Mouse (Mus musculus) cerebellum, postnatal 36 days (tissue): ENCODE data around the gene Hdac4.

Source experiments
- DNase-seq, 2 experiments: peaks; one replicate each; pipeline ENCODE4 v3.0.0; 2021 to 2022; ENCODE audit warnings: mixed read lengths in 2 of 2

Hdac4 gene

DNA sequence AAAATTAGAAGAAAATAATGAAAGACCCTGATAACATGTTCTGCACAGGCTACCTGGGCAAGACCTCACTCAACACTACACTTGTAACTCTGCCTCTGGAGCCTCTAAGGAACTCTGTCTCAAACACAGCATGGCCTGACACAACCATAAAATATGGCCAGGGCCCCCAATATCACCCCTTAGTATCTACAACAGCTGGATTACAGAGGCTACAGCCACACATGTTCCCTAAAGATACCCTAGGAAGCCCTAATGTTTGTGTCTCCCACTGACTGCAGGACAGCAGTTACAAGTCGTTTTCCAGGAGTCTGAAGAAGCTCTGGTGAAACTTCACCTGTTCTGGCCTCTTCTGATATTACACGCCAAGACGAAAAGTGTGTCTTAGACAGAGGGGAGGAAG, 65.7 kb downstream of the Hdac4 start:
- no peak for DNase-seq

DNA sequence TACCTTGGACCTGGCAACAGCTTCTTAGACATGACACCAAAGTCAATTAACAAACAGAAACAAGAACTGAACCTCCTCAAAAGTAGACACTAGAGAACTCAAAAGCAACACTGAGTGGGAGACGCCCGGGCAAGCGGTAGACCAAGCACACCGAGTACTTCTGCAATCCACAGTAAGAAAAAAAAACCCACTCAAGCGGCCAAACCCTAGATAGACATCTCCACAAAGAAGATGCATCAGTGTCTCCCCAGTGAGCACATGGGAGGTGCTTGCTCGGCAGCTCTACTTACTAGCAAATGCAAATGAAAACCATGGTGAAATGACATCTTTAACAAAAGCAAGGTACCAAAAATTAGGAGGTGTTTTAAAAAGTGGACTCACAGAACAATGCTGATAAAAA, 67.7 kb downstream of the Hdac4 start:
- no peak for DNase-seq

DNA sequence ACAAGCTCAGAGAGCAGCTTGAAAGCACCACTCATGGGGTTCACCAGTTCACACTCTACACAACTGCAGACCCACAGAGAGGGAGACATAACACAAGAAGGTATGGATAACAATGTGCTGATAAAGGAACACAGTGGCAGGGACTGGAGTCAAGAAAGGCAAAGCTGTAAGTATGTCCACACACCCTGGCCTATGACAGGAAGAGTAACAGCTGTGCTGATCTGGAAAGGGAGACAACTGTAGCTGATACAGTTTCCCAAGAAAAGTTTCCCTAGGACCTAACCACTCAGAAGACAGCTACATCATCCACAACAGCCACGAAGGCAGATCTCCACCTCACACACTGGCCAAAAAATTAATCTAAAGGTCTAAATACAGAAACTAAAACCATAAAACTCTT, 68.1 kb downstream of the Hdac4 start:
- DNase-seq = no peak

DNA sequence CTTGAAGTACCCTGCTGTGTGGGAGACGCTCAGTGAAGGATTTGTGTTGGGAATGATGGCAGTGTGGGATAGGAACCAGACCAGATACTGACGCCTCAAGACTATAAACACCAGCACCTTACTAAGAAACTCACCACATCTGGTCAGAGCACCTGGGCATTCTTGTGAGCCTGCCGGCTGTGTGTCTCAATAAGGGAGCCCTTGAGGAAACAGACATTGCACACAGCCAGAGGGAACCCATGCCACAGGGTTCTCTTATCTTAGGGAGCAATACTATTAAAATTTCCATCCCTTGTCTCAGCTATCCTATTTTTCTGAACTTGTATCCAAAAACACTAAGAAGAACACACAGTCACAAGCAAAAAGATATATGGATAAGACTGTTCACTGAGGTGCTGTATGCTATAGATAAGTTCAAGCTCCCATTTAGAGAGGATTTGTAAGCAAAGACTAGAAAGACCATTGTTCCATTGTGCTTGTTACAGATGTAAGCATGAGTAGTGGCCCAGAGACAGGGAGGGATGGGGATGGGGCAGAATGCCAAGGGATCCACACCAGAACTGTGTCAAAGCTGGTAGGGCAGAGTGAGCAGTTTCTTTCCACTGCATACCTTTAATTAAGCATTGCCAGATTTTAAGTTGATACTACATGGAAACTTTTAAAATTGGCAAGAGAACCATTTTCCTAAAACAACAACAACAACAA, 70.8 kb downstream of the Hdac4 start:
- no peak for DNase-seq

DNA sequence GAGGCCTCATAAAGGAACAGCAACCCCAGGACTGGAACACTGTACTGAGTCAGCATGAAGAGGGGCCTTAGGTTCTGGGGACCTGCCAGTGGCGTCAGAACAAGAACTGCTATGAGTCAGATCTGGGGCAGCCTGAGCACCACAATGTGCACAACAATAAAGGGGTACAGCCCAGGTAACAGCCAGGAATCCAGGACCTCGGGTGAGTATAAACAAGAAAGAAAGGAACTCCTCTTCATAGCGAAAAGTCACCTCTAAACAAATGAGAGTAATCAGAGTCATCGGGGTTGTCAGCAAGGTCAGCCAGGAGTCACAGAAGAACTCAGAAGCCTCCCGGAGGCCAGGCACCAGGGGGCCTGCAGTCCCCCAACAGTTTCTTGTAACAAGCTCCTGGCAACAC, 76.2 kb downstream of the Hdac4 start:
- no peak for DNase-seq

DNA sequence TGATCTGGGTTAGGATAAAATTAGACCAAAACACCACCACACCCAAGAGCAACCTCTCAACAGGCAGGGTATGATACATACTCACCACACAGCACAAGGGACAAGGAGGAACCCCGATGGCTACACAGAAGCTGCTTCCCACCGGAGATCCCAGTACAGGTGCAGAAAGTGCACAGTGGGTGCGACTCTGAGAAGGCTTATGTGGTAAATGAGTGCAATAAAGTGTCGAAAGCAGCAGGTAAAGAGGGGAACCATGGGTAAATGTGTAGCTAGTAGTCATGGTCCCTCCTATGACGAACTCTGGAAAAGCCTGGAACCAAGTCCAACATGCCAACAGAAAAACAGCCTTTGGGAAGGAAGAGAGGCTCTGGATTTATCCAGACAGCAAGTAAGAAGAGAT, 77.9 kb downstream of the Hdac4 start:
- DNase-seq = no peak

DNA sequence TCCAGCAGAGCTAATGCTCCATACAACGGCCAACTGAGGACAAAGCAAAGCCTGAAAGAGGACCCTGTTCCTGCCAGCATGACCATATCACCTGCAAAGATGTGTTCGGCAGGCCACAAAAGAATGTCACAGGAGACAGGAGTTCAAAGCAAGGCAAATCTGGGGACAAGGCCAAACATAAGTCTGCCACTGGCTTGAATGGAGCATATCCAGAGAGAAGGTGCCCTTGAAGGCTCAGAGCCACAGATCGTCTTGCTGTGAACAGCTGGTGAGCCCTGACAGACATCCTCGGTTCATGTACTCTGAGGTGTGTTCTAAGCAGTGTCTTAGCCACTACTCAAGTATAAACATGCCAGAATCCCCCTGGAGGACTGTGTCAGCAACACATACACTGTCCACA, 79.3 kb downstream of the Hdac4 start:
- DNase-seq = no peak

DNA sequence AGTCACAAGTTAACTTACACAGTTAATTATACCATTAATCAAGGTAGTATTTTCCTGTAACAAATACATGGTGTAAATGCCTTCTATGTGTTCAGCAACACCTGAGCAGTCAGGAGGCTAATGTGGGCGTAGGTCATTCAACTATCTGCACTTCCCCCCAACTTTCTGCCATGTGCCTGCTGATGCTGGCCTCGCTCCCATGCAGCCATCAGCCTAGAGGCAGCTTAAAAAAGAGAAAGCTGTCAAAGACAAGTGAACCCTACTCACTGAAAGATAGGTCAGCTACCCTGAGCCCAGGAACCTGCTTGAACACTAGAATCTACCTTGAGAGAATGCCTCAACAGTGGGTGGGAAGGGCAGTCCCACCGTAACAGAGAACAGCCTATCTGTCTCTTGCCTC, 81.4 kb downstream of the Hdac4 start:
- no peak for DNase-seq

DNA sequence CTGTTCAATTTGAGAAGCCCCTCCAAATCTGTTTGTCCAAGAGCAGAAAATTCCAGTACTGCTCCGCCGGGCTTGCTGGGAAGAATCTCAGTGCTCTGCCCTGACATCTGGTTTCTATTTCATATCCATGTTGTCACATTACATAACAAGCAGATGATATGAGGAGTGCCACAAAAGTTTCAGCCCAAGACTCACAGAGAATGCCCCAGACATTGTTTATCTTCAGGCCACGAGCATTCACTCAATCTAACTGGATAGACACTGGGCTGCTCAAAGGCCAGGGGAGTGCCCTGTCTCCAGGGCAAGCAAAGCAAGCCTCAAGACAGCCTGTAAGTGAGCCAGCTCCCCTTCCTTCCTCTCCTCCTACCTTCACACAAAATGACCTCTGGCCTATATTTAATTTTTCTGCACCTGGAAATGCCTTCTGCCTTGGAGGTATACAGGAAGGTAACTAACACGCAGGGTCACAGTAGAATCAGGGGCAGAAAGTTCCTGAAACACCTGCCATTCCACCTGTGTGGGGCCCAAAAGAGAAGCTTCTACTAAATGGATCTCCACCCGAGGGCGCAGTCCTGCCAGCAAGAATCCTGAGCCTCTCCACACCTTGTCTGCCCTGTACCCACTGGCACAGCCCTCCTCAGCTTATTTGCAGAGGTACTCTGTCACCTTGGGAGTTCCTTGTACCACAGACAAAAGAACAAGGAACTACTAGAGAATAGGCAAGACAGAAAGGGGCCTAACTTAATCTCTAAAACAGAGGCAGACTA, 82.1 kb downstream of the Hdac4 start:
- no peak for DNase-seq

DNA sequence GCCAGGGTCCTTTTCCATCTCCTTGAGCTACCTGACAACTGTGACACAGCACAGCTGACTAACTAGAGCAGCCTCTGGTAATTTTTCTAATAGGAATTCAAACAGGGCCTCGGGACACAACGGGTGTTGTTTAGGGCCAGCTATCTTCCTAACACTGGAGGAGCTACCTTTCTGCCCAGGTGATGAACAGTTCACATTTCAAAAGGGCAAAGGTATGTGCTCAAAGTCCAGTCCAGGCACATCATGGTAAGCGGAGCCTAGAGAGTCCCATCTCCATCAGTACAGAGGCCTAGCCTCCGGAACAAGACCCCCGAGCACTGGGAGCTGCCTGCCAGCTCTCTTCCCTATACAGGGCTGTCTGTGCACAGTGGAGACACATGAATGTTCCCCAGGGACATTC, 82.9 kb downstream of the Hdac4 start:
- DNase-seq = no peak

DNA sequence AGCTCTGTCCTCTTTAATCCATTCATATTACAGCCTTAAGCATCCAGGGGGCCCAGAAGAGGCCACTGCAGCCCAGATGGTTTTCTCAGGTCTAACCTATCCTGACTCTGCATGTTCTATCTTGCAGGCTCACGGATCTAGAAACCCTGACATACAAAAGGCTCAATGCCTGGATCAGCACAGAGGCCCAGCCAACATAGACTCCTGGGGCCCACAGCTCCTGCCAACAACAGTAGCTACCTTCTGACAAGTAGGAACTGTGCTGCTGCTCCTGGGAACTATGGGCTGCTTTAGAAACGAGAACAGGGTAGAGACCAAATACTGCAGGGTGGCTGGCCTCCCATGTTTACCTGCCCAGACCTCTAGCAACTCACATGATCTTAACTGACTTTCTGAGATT, 83.9 kb downstream of the Hdac4 start:
- peak; percentile 37 to 43 for DNase-seq

DNA sequence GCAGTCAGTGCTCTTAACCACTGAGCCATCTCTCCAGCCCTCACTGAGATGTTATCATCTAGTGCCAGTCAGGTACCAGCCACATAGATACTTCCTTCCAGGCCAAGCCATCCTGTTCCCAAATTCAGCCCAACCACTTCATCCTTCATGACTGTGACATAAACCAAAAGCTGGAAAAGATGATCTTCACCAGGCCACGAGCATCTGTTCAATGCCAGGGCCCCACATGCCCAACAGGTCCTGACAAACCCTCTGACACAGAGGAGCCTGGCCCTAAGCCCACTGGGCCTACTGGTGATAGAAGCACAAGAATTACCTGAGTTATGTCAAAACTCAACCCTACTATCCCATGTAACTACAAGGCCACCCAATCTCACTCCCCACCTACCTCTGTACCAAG, 84.5 kb downstream of the Hdac4 start:
- DNase-seq = no peak

DNA sequence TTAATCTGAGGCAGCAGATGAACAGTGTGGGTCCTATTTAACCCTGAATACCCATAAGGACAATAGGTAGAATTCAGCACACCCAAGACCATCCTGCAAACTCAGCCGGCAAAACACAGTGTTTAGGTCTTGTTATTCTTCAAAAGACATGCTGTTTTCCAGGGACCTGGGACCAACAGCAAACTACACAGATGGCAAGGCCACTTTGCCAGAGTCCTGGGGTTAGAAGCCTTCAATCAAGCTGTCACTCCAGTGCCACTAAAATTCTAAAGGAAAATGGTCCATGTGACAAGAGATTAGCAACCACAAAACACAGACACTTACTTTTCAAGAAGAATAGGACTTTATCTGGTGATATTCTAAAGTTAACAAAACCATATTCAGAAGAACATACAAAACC, 86.3 kb downstream of the Hdac4 start:
- DNase-seq = peak; percentile 76 to 77

DNA sequence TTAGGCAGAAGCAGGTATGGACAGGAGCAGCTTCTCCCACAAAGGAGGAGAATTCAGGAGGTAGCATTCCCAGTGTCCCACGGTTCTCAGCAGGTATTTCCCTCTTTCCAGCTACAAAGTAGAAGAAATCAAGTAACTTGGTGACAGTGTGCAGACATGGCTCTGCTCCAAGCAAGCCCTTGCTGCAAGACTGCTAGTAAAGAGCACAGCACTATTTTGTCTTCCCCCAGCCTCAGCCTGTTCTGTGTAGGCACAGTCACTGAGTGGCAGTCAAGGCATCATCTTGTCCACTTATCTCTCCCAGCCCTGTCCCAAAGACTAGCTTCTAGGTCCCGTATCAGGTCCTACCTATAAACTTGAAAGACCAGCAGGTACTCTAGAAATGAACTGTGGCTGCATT, 86.9 kb downstream of the Hdac4 start:
- no peak for DNase-seq

DNA sequence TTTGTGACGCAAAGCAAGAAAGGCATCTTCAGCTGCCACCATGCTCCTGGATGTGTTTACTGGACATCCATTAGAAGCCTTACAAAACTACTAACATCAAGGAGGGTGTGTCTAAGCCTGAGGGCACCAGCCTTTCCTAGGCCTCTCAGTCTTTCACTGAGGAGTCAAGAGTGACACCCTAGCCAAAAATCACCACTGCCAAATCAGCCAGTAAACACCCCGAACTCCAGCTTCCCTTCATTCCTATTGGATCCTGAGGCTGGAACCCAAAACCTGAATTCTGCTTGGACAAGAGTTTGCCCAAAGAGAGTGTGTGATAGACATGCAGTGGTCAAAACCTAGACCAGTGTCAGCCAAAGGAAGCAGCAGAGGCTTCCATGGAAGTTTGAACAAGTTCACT, 87.5 kb downstream of the Hdac4 start:
- no peak for DNase-seq

DNA sequence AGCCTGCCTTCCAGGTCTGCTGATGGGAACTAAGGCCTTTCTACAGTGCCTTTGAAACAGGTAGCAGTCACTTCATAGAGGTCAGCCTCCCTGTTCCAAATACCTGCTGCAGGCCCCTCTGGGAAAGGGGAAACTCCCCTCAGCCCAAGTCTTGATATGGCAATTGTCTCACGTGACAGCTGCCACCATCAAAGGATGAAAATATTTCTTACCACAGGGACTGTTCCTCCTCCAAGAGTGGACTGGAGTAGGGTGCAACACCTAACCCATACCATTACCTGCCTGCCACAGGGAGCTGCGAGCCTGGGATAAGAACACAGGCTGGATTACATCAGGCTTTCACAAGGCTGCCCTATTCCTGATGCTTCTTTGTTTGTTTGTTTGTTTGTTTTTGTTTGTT, 88.0 kb downstream of the Hdac4 start:
- no peak for DNase-seq

DNA sequence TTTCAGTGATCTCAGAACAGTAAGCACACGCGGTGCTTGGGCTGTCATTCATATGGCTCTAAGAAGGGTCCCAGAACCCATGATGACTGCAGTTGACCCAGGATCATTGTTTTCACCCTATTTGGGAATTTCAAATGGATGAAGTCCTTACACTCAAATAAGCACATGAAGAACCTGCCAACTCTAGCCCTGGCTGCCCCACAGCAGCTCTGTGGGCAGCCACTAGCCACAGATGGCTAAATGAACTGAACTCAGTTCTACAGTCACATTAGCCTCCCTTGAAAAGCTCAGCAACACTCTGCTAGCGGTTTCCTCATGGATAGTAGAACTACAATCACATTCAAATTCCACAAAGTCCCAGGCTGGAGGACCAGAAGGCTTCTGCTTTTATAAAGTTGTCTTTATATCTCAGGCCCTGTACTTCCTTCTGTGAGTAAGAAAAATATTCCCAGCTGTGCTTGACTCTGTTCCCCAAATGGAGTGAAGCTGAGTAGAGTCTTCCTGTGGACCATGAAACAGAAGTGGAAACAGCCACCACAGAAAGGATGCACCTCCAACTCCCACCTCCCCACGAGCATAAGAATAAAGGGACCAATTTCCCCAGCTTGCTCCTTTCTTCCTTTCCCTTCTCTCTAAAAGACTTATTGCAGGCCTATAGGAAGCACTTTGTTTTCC, 88.9 kb downstream of the Hdac4 start:
- DNase-seq = peak; percentile 65

DNA sequence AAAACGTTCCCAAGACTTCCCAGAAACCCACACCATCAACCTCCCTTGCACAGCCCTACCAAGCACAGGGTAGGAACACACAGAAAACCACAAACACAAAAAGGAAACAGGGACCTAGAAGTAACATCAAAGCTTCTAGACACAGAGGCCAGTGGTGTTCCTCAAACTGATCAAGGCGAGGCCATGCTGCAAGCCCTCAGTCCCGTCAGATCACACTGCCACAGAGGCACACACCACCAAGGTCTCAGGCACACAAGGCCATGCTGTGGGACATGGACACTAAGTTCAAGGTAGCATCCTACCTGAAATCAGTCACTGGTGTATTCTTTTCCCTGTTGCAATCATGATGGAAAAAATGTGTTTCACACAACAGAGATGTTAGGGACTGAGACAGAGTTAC, 90.8 kb downstream of the Hdac4 start:
- no peak for DNase-seq

DNA sequence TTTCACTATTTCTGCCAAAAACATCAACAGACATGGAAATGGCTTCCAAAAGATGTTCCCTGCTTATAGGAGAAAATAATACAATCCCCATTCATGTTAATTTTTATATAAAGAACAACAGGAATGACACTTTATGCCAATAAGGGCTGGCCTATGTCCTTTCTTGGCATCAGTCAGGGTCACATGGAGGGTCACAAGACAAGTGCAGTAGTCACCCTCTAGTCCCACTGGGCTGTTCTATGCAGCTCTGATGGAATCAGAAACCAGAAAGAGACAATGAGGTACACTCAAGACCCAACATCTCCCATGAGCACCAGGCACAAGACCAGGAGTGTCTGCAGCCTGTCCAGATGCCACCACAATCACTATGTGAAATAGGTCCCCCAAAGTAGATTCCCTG, 91.5 kb downstream of the Hdac4 start:
- DNase-seq = no peak

DNA sequence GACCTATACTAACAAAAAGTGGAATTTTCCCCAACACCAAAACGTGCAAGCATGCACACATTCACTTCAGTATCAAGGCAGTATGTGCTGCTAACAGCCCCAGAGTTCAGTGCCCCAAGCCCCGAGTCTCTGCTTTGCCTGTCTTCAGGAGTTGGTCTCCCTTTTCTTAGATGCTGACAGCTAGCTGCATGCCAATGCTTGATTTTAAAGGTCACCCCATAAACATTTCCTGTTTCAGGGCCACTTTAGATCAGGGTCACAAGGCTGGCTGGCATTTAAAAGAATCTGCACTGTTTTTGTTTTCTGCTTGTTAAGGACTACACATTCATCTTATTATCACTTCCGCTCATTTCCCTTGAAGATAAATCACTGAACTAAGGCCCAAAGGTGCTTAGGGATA, 92.1 kb downstream of the Hdac4 start:
- DNase-seq = no peak

DNA sequence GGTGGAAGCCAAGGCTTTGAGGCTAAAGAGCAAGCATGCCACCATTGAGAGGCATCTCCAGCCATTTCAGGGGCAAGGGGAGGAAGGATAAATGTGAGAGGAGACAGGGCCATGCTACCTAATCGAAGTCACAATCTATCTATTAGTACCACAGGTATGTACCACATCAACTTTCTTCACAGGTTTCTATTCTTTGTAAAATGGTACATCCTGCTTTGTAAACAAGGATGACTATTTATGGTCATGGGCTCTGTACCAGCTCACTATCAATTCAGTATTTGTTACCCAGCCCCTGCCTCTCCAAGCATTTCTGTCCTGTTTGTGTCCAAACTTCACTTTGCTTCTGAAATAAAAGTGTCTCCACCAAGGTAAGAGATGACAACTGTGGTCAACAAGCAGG, 92.7 kb downstream of the Hdac4 start:
- DNase-seq = no peak

DNA sequence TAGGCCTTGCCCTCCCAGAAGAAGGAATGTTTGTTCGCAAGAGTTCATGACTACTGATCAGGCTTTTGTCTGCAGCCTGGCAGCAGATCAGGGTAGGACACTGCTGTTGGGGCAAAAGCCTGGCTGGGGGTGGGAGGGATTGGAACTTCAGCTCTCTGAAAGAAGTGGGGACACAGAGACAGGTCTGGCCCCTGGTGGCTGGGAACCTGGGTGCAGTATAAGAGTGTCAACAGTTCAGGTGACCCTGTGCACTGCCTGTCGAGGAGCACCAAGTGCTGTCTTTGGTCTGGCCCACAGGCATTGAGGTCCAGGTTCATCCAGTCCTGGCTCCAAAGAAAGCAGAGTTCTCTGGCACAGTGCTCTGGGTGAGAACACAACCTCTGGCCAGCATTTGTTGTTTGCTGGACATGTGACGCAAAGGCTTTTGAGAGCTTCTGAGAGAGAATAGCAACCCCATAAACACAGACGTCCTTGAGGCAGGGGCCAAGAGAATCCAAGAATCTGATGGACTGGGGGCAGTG, 95.1 kb downstream of the Hdac4 start:
- no peak for DNase-seq

DNA sequence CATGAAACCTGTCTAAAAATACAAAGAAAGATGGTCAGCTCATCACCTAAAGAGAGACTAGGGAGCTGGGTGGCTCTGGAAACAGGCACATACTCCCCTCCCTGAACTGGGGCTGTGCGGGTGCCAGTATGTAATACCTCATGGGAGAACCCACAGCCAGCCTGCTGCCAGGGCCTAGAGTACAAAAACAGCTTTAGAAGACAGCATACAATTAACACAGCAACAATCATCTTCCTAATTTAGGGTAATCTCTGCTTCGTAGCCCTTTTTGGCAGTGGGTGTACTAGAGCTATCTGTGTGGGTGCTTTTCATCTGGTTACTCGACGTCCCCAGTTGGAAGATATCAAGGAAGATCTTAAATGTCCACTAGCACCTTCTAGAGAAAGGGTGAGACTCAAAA, 95.5 kb downstream of the Hdac4 start:
- DNase-seq = no peak

DNA sequence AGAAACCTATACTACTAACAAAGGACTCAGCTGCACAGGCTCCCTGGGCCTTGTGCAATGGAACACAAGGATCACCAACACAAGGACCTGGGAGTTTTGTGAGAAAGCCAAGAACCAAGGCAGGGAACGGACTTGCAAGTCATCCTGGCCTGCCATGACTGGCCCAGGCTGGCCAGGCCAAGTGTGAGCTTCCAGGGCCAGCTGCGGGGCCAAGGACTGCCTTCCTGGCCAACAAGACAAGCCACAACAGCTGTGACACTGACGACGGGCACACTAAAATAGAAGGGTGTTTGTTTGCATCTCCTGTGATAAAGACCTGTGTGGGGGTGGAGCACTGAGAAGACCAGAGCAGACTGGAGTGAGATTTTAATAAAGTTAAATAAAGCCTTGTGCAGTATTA, 96.0 kb downstream of the Hdac4 start:
- DNase-seq = no peak
